Mouse (Mus musculus) gastrocnemius, postnatal 25 days (tissue): Measurements from ENCODE around the gene Mon1b. TPM values are rescaled to one million over a fixed set of nuclear protein-coding genes. Genes with fewer than 3 reads are reported as not detected.

Experiments used
- DNase-seq: peaks from one replicate; pipeline ENCODE4 v3.0.0; 2022
- total RNA-seq, 2 experiments: library from RNA; stranded (reverse); gene quantifications; 1 replicate in 1 of 2; 2 replicates in 1 of 2; pipeline ENCODE4 v1.2.3; 2021

Mon1b gene
- total RNA-seq, 2 experiments from 2014 or later = 2.5 to 2.9 TPM

GRCm38 (mm10) chr8:113673300-113673699 is 37.9 kb downstream of the Mon1b start:
- no peak for DNase-seq

- DNase-seq = no peak
Observed at GRCm38 (mm10) chr8:113674611-113675010, 39.2 kb downstream of the Mon1b start.

- peak; percentile 14 for DNase-seq
Observed at GRCm38 (mm10) chr8:113675281-113675680, 39.9 kb downstream of the Mon1b start.

GRCm38 (mm10) chr8:113676811-113677210 is 41.4 kb downstream of the Mon1b start:
- DNase-seq = no peak

- DNase-seq = no peak
Observed at GRCm38 (mm10) chr8:113679361-113679760, 44.0 kb downstream of the Mon1b start.

- DNase-seq = peak; percentile 13
Observed at GRCm38 (mm10) chr8:113687889-113688542, 52.6 kb downstream of the Mon1b start.

GRCm38 (mm10) chr8:113688543-113688915 is 53.1 kb downstream of the Mon1b start:
- DNase-seq = no peak

GRCm38 (mm10) chr8:113691622-113692343 is 56.4 kb downstream of the Mon1b start:
- no peak for DNase-seq

Other genes starting within 250 kb of the Mon1b start
- gene Syce1l, start 7.6 kb downstream of the Mon1b start, total RNA-seq = not detected
- under 1 TPM; 0.28 to 0.32 TPM for gene Adamts18, start 213.2 kb downstream of the Mon1b start, total RNA-seq